Mouse (Mus musculus): ENCODE data around the gene Rhbdd2. TPM values are rescaled to one million over a fixed set of nuclear protein-coding genes. Genes with fewer than 3 reads are reported as not detected.
A peak's percentile ranks its signal among the peaks of the same experiment; 100 is the strongest.

Gene Rhbdd2
- total RNA-seq, 4 experiments from 2014 or later: 10.3 to 14.7 (median 13.5) TPM

DNA sequence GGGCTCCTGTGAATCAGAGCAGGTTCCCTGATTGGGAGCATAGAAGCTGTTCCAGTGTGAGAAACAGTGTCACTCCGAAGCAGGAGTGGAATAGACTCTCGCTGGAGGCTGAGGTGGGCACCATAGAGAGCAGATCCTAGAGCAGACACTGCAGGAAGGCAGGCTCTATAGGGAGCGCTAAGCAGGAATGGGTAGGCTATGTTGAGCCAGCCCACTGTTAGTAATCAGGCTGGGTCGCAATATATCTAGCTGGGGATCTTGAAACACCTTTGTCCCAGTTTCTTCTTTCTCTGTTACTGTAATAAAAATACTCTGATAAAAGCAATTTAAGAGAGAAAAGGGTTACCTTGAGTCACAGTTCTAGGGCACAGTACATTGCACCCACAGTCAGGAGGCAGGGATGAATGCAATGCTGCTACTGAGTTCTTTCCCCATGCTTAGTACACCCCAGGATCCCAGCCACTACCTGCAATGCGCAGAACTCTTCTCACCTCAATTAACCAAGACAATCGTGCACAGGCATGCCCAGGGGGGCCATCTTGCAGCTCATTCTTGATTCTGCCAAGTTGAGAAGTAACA, 48.6 kb downstream of the Rhbdd2 start:
- no peak for DNase-seq (ENCODE audit: low spot score in 2 of 2)

DNA sequence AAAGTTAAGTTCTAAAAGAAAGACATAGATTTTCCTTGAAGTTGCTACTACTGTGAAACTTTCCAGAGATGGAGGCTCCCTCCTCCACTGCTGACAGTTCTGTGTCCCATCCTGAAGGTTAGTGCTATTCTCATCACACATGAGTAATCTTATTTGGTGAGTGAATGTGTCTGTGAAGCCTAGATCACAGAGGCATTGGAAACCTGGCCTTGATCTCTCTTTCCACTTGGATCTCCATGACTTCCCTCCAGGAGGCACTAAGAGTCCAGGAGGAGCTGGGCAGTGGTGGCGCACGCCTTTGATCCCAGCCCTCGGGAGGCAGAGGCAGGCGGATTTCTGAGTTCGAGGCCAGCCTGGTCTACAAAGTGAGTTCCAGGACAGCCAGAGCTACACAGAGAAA, 49.6 kb downstream of the Rhbdd2 start:
- no peak for DNase-seq (ENCODE audit: low spot score in 2 of 2)

DNA sequence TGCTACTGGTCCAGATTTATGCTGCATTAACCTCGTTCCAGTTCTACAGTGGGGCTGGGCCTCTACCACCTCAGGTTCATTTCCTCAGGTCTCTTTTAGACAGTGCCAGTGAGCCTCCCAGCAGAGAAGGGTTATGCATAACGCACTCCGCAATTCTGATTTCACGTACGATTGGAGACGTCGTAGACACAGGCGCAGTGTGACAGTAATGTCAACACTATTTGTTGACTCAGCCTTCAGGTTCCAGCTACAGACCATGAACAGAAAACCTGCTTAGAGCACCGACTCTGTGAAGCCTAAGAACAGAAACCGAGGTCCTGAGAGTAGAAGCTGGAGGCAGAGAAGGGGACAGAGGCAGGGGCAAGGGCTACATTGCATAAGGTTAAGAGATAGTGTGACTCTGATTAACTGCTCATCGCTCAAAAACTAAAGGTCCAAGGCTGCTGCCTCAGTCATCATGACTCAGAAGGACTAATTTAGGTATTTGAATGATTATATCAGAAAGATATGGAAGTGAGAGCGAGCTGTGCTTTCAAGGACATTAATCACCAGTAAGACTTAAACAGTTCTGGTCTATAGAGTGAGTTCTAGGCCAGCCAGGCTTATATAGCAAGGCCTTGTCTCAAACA, 50.6 kb downstream of the Rhbdd2 start:
- no peak for DNase-seq (ENCODE audit: low spot score in 2 of 2)

DNA sequence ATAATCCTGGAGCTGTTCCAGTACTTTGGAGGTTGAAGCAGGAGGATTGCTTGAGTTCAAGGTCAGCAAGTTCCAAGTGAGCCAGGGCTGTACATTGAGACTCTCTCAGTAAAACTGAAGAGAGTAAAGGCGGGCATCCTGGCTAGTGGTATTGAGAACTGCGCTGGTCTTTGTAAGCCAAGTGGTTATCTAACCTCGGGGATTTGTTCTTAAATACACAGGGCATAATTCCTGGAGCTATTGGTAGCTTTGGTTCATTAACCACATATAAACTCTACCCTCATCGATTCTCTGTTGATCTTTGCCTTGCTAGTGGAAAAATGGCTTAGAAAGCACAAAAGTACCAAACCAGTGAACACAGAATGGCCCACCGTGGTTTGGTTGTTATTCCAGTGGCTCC, 58.0 kb downstream of the Rhbdd2 start:
- no peak for DNase-seq (ENCODE audit: low spot score in 2 of 2)

DNA sequence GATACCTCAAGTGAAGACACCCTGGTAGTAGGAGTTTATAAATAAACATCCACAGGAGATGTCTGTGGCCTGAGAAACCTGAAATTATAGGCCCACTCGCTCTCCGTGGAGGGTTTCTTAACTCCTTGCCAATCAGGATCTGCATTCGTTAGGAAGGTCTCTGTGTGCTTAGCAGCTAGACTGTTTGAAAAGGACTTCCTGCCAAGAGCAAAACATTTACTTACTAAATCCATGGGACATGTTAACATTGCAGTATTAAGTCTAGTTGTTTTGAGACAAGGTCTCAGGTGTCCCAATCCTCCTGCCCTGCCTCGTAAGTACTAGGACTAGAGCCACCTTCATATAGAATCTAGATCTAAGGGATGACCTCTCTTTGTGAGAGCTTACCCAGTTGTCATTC, 58.8 kb downstream of the Rhbdd2 start:
- no peak for DNase-seq (ENCODE audit: low spot score in 2 of 2)

DNA sequence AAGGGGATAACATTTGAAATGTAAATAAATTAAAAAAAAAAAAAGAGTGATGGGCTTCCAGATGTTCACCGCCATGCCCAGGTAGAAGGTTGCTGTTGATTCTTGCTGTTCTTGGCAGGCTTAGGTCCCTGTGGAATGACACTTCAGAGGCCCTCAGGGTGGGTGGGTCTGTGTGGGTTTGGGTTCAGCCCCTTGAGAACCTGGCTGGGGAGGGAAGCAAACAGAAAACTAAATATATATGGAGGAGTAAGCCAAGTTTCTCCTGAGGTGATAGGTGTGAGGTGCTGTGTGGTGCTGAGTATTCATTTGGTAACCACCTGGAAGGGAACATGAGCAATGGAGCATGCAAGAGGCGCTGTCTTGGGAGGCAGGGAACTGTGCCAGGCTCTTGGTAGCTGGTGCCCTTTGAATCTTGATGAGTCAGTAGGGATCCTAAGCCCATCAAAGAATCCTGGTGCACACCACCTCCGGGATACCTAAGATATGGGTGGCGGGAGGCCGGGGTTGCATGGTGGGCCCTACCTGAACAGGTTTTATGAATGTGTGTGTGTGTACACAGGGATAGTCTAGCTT, 60.9 kb downstream of the Rhbdd2 start:
- peak in 1 of 2 experiments; percentile 42 for DNase-seq (ENCODE audit: low spot score in 2 of 2)

DNA sequence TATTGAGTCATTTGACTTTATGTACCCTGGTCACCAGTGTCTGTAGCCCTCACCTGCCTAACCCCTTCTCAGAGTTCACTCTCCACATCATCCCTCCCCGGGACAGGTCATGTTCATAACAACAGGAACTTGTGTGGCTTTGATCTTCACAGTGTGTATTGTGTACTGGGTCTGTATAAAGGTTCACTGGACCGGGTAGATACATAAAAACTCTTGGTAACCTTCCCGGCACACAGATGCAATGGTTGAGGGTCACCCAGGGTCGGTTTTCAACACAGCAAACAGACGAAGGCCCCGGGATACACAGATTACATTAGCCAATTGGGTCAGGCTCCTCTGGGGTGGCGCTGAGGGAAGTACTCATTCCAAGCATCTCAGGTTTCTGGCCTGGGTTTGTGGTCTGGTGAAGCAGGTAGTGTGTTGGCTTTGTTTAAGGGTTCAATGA, 62.9 kb downstream of the Rhbdd2 start:
- DNase-seq (ENCODE audit: low spot score in 2 of 2): no peak

Other genes starting within 250 kb of the Rhbdd2 start
- 10 to 100 TPM in 2 of 4 experiments, 1 to 10 TPM in 2; 8.9 to 11.0 (median 10.1) TPM for gene Pom121, start 238.1 kb upstream of the Rhbdd2 start, total RNA-seq (2022)
- 10 to 100 TPM; 14.7 to 17.2 (median 16.0) TPM for gene Hip1, start 87.5 kb upstream of the Rhbdd2 start, total RNA-seq (2022)
- not detected for gene Ccl26, start 69.0 kb upstream of the Rhbdd2 start, total RNA-seq (2022)
- 1 to 10 TPM in 2 of 4 experiments, under 1 TPM in 1, not detected in 1; 0.44 to 2.6 (median 1.2) TPM for gene Ccl24, start 59.6 kb upstream of the Rhbdd2 start, total RNA-seq (2022)
- 10 to 100 TPM; 32.8 to 36.4 (median 35.9) TPM for gene Por, start 37.4 kb downstream of the Rhbdd2 start, total RNA-seq (2022)
- 10 to 100 TPM in 1 of 4 experiments, 1 to 10 TPM in 3; 7.9 to 12.3 (median 8.9) TPM for gene Tmem120a, start 111.8 kb downstream of the Rhbdd2 start, total RNA-seq (2022)
- not detected for gene Styxl1, start 145.8 kb downstream of the Rhbdd2 start, total RNA-seq (2022)
- gene Mdh2, start 145.9 kb downstream of the Rhbdd2 start, total RNA-seq (2022): 100 to 1,000 TPM; 825 to 986 (median 954) TPM
- gene Srrm3, start 174.3 kb downstream of the Rhbdd2 start, total RNA-seq (2022): not detected

Data from gastrocnemius, adult 8-10 months (tissue).